Mouse (Mus musculus): Measurements from ENCODE around the gene Lrrc75a. TPM values are rescaled to one million over a fixed set of nuclear protein-coding genes. Genes with fewer than 3 reads are reported as not detected.
A peak's percentile ranks its signal among the peaks of the same experiment; 100 is the strongest.

Lrrc75a gene
- polyA plus RNA-seq, 1 experiment, result 6.9 TPM

GRCm38 (mm10) chr11:62606299-62607169 is 41.8 kb downstream of the Lrrc75a start:
- TF ChIP-seq POLR2A (IDR thresholded peaks at IDR 0.05; ENCODE audit: control insufficient read depth, extremely low read depth, insufficient read depth, low read length, poor library complexity) (no peak), CTCF (IDR thresholded peaks at IDR 0.05; ENCODE audit: borderline replicate concordance, control insufficient read depth, extremely low read depth, insufficient read depth, low read length, poor library complexity) (no peak)
- no peak for DNase-seq
- Histone ChIP-seq H3K27me3 (ENCODE audit: control insufficient read depth, insufficient read depth, low read length) (no peaks in the 10 kb centered on the region), H3K36me3 (ENCODE audit: control insufficient read depth, insufficient read depth, low read length) (peaks cover 32% of the 10 kb centered on the region), H3K4me3 (ENCODE audit: control insufficient read depth, insufficient read depth, low read length) (no peak overlapping the region), H3K4me1 (replicated peaks; ENCODE audit: control insufficient read depth, insufficient read depth, low read length) (0 out of 2 replicates have a peak, but pooled peaks cover 5% of the 10 kb centered on the region), H3K27ac (ENCODE audit: control insufficient read depth, insufficient read depth, low read length) (no peak overlapping the region)
- WGBS, result 80% methylated on average over 10 of the region's 10 CpGs

DNA sequence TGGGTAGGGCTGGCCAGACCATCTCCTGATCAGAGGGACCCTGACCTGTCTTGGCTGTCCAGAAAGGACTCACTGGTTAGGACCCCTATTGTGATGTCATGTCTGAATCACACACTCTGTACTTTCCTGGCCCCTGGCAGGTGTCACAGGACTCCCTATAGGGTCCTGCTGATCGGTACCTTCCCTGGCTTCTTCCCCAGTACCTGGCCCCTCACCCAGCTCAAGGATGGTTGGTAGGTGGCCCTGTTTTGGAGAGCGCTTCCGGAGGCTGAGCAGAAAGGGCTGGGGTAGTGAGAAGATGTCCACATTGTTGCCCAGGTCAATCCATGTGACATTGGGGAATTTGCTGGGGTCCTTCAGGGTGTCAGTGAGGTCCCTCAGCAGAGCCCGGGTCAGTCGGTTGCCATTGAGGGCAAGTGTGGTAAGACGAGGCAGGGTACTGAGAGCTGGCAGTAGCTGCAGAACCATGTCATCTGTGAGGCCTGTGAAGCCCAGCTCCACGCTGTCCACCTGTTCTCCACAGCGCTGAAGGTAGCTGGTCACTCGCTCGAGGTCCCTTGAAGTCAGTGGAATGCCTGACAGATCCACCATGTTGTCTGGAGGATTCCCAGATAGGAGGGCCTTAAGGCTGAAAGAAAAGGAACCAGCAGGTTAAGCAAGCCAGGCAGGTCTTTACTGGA is 42.6 kb downstream of the Lrrc75a start:
- TF ChIP-seq CTCF (IDR thresholded peaks at IDR 0.05; ENCODE audit: borderline replicate concordance, control insufficient read depth, extremely low read depth, insufficient read depth, low read length, poor library complexity) (no peak), POLR2A (IDR thresholded peaks at IDR 0.05; ENCODE audit: control insufficient read depth, extremely low read depth, insufficient read depth, low read length, poor library complexity) (no peak)
- Histone ChIP-seq H3K27me3 (ENCODE audit: control insufficient read depth, insufficient read depth, low read length) (no peaks in the 10 kb centered on the region), H3K4me1 (replicated peaks; ENCODE audit: control insufficient read depth, insufficient read depth, low read length) (0 out of 2 replicates have a peak, but pooled peaks cover 5% of the 10 kb centered on the region), H3K36me3 (ENCODE audit: control insufficient read depth, insufficient read depth, low read length) (peaks cover 32% of the 10 kb centered on the region), H3K4me3 (ENCODE audit: control insufficient read depth, insufficient read depth, low read length) (no peak overlapping the region), H3K27ac (ENCODE audit: control insufficient read depth, insufficient read depth, low read length) (no peak overlapping the region)
- DNase-seq, result no peak
- WGBS, result 91% methylated on average over 10 of the region's 10 CpGs

- Histone ChIP-seq H3K4me1 (replicated peaks; ENCODE audit: control insufficient read depth, insufficient read depth, low read length) (0 out of 2 replicates have a peak, but pooled peaks cover 5% of the 10 kb centered on the region), H3K4me3 (ENCODE audit: control insufficient read depth, insufficient read depth, low read length) (no peak overlapping the region)
Measured at GRCm38 (mm10) chr11:62604886-62605618, 43.3 kb downstream of the Lrrc75a start.

GRCm38 (mm10) chr11:62604123-62604706 is 44.1 kb downstream of the Lrrc75a start:
- Histone ChIP-seq H3K4me3 (ENCODE audit: control insufficient read depth, insufficient read depth, low read length) (no peak overlapping the region), H3K27me3 (ENCODE audit: control insufficient read depth, insufficient read depth, low read length) (no peaks in the 10 kb centered on the region), H3K27ac (ENCODE audit: control insufficient read depth, insufficient read depth, low read length) (no peak overlapping the region), H3K36me3 (ENCODE audit: control insufficient read depth, insufficient read depth, low read length) (peaks cover 38% of the 10 kb centered on the region), H3K4me1 (replicated peaks; ENCODE audit: control insufficient read depth, insufficient read depth, low read length) (0 out of 2 replicates have a peak, but pooled peaks cover 5% of the 10 kb centered on the region)
- TF ChIP-seq POLR2A (IDR thresholded peaks at IDR 0.05; ENCODE audit: control insufficient read depth, extremely low read depth, insufficient read depth, low read length, poor library complexity), result no peak
- TF ChIP-seq CTCF (IDR thresholded peaks at IDR 0.05; ENCODE audit: borderline replicate concordance, control insufficient read depth, extremely low read depth, insufficient read depth, low read length, poor library complexity), result no peak
- no peak for DNase-seq
- whole genome bisulfite sequencing, result 49% methylated on average over 5 of the region's 5 CpGs

More at GRCm38 (mm10) chr11:62604886-62605618, 43.3 kb downstream of the Lrrc75a start:
- 79% methylated on average over 3 of the region's 3 CpGs for WGBS
- Histone ChIP-seq H3K27me3 (ENCODE audit: control insufficient read depth, insufficient read depth, low read length) (no peaks in the 10 kb centered on the region), H3K36me3 (ENCODE audit: control insufficient read depth, insufficient read depth, low read length) (peaks cover 32% of the 10 kb centered on the region), H3K27ac (ENCODE audit: control insufficient read depth, insufficient read depth, low read length) (no peak overlapping the region)
- TF ChIP-seq POLR2A (IDR thresholded peaks at IDR 0.05; ENCODE audit: control insufficient read depth, extremely low read depth, insufficient read depth, low read length, poor library complexity) (no peak), CTCF (IDR thresholded peaks at IDR 0.05; ENCODE audit: borderline replicate concordance, control insufficient read depth, extremely low read depth, insufficient read depth, low read length, poor library complexity) (no peak)
- DNase-seq, result no peak

- 1% methylated on average over 13 of the region's 13 CpGs for WGBS
- H3K27me3 ChIP-seq (ENCODE audit: control insufficient read depth, insufficient read depth, low read length), result no peaks in the 10 kb centered on the region
- H3K4me3 ChIP-seq (ENCODE audit: control insufficient read depth, insufficient read depth, low read length), result peak overlapping the region; percentile 66
- H3K27ac ChIP-seq (ENCODE audit: control insufficient read depth, insufficient read depth, low read length), result peak overlapping the region; percentile 62
- peaks cover 38% of the 10 kb centered on the region for H3K36me3 ChIP-seq (ENCODE audit: control insufficient read depth, insufficient read depth, low read length)
- DNase-seq, result peak; percentile 22
- H3K4me1 ChIP-seq (replicated peaks; ENCODE audit: control insufficient read depth, insufficient read depth, low read length), result peaks cover 8% of the 10 kb centered on the region
- TF ChIP-seq CTCF (IDR thresholded peaks at IDR 0.05; ENCODE audit: borderline replicate concordance, control insufficient read depth, extremely low read depth, insufficient read depth, low read length, poor library complexity) (no peak), POLR2A (IDR thresholded peaks at IDR 0.05; ENCODE audit: control insufficient read depth, extremely low read depth, insufficient read depth, low read length, poor library complexity) (no peak)
Measured at GRCm38 (mm10) chr11:62603312-62604056, 44.8 kb downstream of the Lrrc75a start.
